Mouse (Mus musculus) ES-Bruce4 (cell line): ENCODE results near the gene Men1. TPM values are rescaled to one million over a fixed set of nuclear protein-coding genes. Genes with fewer than 3 reads are reported as not detected.
A peak's percentile ranks its signal among the peaks of the same experiment; 100 is the strongest.

Experiments used
- H3K27ac ChIP-seq: 2 replicates; pipeline ENCODE4 v1.5.1; 2012; ENCODE audit warnings: low read length, inconsistent platforms; ENCODE audit not compliant: insufficient read depth
- H3K27me3 ChIP-seq: 2 replicates; pipeline ENCODE4 v1.6.1; 2012; ENCODE audit warnings: mild to moderate bottlenecking, low read length, inconsistent platforms; ENCODE audit not compliant: control insufficient read depth, poor library complexity, insufficient read depth, severe bottlenecking
- H3K36me3 ChIP-seq: 2 replicates; pipeline ENCODE4 v1.6.1; 2012; ENCODE audit warnings: inconsistent platforms, mild to moderate bottlenecking, low read length, moderate library complexity; ENCODE audit not compliant: control insufficient read depth, poor library complexity, insufficient read depth, severe bottlenecking
- H3K4me1 ChIP-seq: one replicate; pipeline ENCODE4 v1.8.1; 2011; ENCODE audit warnings: low read length; ENCODE audit not compliant: control insufficient read depth, insufficient read depth
- H3K4me3 ChIP-seq: 2 replicates; pipeline ENCODE4 v1.5.1; 2011; ENCODE audit warnings: low read depth, mild to moderate bottlenecking, low read length
- H3K9ac ChIP-seq: 2 replicates; pipeline ENCODE4 v1.6.1; 2012; ENCODE audit warnings: low read depth, mild to moderate bottlenecking, inconsistent platforms; ENCODE audit not compliant: poor library complexity, severe bottlenecking
- H3K9me3 ChIP-seq: replicated peaks from 2 replicates; pipeline ENCODE4 v1.6.1; 2012; ENCODE audit warnings: mild to moderate bottlenecking, low read length, inconsistent platforms; ENCODE audit not compliant: control insufficient read depth, poor library complexity, insufficient read depth, severe bottlenecking
- CTCF ChIP-seq: IDR thresholded peaks from one replicate; pipeline ENCODE4 v1.8.1; 2011; ENCODE audit warnings: low read depth, low read length
- EP300 ChIP-seq: IDR thresholded peaks from 2 replicates; pipeline ENCODE4 v1.6.1; 2011; ENCODE audit warnings: low read depth, low read length; ENCODE audit not compliant: insufficient read depth
- POLR2A ChIP-seq: IDR thresholded peaks from one replicate; pipeline ENCODE4 v1.8.1; 2011; ENCODE audit warnings: low read length; ENCODE audit not compliant: insufficient read depth
- polyA plus RNA-seq: library from polyadenylated mRNA; stranded (reverse); fragments of >200 nt; gene quantifications from 2 replicates; pipeline ENCODE4 v1.2.4, GENCODE M21; 2011; ENCODE audit warnings: low read depth; ENCODE audit not compliant: missing spikeins, insufficient read depth, insufficient read length

Men1 gene
- polyA plus RNA-seq, 1 experiment: 40.5 TPM

DNA sequence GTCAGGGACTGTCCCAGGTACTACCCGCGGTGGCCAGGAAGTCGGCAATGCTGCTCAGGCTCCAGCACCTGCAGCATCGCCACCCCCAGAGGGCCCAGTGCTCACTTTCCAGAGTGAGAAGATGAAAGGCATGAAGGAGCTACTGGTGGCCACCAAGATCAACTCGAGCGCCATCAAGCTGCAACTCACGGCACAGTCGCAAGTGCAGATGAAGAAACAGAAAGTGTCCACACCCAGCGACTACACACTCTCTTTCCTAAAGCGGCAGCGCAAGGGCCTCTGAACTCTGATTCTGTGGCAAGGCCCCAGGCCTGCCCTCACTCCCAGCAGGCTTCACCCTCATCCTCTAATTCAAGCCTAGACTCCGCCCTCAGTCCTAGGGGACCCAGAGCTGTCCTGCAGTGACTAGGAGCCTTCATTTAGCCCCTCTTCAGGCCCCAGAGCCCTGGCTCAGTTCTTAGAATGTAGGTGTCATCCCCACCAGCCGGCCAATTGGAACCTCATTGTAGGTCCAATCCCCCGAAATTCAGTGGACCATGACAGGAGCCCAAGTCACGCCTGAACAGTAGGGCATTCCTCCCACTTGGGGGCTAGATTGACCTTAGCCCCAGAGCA is 5.2 kb downstream of the Men1 start:
- 0 out of 2 replicates have a peak, but pooled peaks cover 13% of the 10 kb centered on the region for H3K36me3 ChIP-seq
- H3K4me1 ChIP-seq: peaks cover 5% of the 10 kb centered on the region
- TF ChIP-seq EP300: no peak
- TF ChIP-seq CTCF: peak; percentile 73
- 0 out of 2 replicates have a peak overlapping the region, but pooled peaks have one; percentile 9 for H3K27ac ChIP-seq
- no peaks in the 10 kb centered on the region for H3K9me3 ChIP-seq
- H3K9ac ChIP-seq: no peak overlapping the region
- H3K4me3 ChIP-seq: no peak overlapping the region
- H3K27me3 ChIP-seq: no peaks in the 10 kb centered on the region

DNA sequence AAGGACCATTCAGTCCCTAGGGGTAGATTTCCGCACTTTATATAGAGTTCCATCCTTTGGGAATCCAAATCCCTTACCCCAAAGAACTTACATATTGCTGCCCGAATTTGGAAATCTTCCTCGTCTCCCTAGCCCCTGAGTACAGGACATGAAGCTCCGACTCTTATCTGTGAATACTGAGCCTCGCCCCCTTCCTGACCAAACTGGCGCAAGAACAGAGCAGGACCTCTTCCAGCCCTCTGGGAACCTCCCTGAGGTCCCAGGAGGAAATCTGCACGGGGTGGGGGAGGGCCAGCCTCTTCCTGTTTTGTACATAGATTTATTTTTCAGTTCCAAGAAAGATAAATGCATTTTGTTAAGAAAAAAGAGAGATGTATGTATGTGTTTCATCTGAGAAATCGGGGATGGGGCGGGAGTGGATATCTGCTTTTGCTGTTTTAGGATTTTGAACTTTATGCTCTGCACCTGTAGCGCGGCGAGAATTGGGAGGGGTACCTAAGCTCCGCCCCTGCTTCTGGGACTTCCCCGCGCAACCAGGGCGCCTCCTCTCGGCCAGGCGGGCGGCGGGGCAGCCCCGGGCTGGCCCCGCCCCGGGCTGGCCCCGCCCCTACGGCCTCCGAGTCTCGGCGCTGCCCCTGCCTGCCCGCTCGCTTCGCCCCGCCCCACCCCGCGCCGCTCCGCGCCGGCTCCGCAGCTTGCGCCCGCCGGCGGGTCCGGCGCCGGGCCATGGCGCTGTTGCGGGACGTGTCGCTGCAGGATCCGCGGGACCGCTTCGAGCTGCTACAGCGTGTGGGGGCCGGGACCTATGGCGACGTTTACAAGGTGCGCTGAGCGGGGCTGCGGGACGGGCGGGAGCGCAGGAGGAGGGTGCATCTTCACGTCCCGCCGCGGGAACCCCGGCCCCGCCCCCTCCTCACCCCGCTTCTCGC is 6.0 kb downstream of the Men1 start, which contains the start of gene Map4k2:
TSS of gene Map4k2 (plus strand) at position 612 of the 929 bp plus-strand sequence.
- H3K4me1 ChIP-seq: peaks cover 5% of the 10 kb centered on the region
- peak within 1 kb of the TSS; percentile 49 for H3K9ac ChIP-seq
- H3K9me3 ChIP-seq: no peaks in the 10 kb centered on the region
- H3K4me3 ChIP-seq: peak within 1 kb of the TSS; percentile 91
- no peaks in the 10 kb centered on the region for H3K27me3 ChIP-seq
- 0 out of 2 replicates have a peak, but pooled peaks cover 13% of the 10 kb centered on the region for H3K36me3 ChIP-seq
- TF ChIP-seq EP300 (no peak), POLR2A (no peak), CTCF (no peak)
- H3K27ac ChIP-seq: 0 out of 2 replicates have a peak within 1 kb of the TSS, but pooled peaks have one; percentile 9

DNA sequence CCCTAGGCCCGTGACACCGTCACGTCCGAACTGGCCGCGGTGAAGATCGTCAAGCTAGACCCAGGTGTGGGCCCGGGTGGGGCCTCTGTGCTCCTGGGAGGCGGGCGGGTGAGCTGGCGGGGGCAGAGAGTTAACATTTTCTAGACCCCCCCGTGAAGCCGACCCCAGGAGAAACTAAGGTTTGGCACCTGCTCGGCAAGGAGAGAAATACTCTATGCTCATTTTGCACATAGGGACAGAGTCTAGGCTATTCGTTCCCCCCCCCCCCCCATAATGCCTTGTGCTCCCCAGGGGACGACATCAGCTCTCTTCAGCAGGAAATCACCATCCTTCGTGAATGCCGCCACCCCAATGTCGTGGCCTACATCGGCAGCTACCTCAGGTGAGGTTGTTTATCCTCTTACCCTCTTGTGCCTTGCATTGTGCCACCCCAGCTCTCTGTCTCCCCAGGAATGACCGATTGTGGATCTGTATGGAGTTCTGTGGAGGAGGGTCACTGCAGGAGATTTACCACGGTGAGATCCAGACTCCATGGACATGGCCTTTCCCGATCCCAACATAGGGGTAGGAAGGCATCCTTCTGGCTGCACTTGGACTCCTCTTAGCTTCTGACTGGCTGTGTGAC is 6.8 kb downstream of the Men1 start:
- Histone ChIP-seq H3K4me1 (peaks cover 5% of the 10 kb centered on the region), H3K27me3 (no peaks in the 10 kb centered on the region), H3K9me3 (no peaks in the 10 kb centered on the region), H3K9ac (peak overlapping the region; percentile 49), H3K4me3 (peak overlapping the region; percentile 91), H3K36me3 (0 out of 2 replicates have a peak, but pooled peaks cover 13% of the 10 kb centered on the region), H3K27ac (no peak overlapping the region)
- TF ChIP-seq CTCF (no peak), POLR2A (no peak), EP300 (no peak)

DNA sequence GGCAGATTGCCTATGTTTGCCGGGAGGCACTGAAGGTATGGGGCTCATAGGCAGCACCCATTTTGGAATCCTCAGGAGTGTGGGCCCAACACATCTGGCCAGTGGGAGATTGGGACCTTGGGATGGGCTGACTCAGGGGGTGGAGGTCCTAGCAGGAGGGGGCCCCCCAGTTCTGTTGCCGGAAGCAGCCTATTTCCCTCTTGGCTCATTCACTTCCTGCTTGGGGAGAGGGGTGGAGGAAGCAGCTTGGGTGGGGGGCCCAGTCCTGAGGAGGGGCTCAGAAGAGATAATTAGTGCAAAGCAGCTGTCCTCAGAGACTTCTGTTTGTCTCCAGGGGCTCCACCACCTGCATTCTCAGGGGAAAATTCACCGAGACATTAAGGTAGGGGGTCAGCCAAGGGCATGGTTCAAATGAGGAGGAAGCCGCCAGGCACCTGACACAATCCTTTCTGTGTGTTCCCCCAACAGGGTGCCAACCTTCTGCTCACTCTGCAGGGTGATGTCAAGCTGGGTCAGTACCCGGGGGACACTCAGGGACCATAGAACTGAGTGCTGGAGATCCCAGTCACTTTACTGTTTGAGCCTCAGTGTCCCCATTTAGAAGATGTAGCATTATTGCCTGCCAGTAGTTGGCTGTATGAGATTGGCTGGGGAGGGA is 7.6 kb downstream of the Men1 start:
- TF ChIP-seq EP300: no peak
- TF ChIP-seq CTCF: no peak
- TF ChIP-seq POLR2A: no peak
- peaks cover 5% of the 10 kb centered on the region for H3K4me1 ChIP-seq
- no peak overlapping the region for H3K27ac ChIP-seq
- no peaks in the 10 kb centered on the region for H3K27me3 ChIP-seq
- H3K4me3 ChIP-seq: no peak overlapping the region
- H3K9me3 ChIP-seq: no peaks in the 10 kb centered on the region
- no peak overlapping the region for H3K9ac ChIP-seq
- 0 out of 2 replicates have a peak, but pooled peaks cover 11% of the 10 kb centered on the region for H3K36me3 ChIP-seq

DNA sequence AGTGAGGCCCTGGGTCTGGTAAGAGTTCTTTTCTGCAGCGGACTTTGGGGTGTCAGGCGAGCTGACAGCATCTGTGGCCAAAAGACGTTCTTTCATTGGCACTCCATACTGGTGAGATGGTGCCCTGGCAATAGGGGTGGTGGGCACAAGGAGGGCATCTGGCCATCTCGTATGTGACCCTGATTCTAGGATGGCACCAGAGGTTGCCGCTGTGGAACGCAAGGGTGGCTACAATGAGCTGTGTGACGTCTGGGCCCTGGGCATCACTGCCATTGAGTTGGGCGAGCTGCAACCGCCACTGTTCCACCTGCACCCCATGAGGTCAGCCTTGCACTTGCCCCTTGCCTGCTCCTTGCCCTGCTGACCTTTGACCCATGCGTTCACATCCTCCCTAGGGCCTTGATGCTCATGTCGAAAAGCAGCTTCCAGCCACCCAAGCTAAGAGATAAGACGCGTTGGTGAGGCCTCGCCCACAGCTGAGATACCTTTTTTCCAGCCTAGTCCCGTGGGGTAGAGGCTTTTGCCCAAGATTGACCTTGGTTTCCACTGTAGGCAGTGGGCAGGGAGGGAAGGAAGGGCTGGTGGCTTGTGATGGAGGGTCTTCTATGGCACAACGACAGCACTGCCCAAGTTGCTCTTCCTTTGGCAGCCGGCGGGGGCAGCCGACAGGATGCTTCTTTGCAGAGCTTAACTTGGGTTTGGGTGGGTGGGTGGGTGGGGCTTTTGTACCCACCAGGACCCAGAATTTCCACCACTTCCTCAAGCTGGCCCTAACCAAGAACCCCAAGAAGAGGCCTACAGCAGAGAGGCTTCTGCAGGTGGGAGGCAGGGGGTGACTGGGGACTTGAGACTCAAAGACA is 8.5 kb downstream of the Men1 start:
- 0 out of 2 replicates have a peak, but pooled peaks cover 6% of the 10 kb centered on the region for H3K36me3 ChIP-seq
- H3K27ac ChIP-seq: no peak overlapping the region
- H3K4me1 ChIP-seq: peaks cover 5% of the 10 kb centered on the region
- H3K4me3 ChIP-seq: no peak overlapping the region
- H3K27me3 ChIP-seq: no peaks in the 10 kb centered on the region
- H3K9ac ChIP-seq: no peak overlapping the region
- H3K9me3 ChIP-seq: no peaks in the 10 kb centered on the region
- no peak for TF ChIP-seq CTCF
- no peak for TF ChIP-seq EP300
- TF ChIP-seq POLR2A: no peak
